Comparison of ENCODE assay signal across 9 mouse cellular contexts in the genomic region with DNA sequence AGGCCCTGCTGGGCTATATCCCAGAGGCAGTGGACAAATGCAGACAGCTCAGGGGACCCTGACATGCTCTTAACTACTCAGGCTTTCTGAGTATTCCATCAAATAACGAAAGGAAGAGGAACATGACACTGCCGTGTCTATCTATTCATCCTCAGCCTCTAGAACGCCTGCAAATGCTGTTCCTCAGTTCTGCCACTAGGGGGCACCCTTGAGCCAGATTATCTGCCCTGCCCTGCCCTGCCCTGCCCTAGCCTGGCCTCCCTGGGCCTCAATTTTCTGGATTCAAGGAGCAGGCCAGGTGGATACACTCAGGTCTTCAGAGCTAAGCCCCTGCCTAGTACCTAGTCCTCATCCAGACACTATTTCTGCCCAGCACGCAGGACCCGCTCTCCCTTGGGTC. TPM values are rescaled to one million over a fixed set of nuclear protein-coding genes. Genes with fewer than 3 reads are reported as not detected.
A peak's percentile ranks its signal among the peaks of the same experiment; 100 is the strongest.
DNase-seq lines count a peak whose midpoint lies in the region; ATAC-seq and TF ChIP-seq lines count a peak whose summit lies in the region.
"Had no signal": no experiment of that assay in that cellular context is flagged by ENCODE, and none has a peak within 500 bp of the region (broad histone marks: within the 10 kb centered on the region; RNA-seq: fewer than 3 reads in every experiment).

No protein-coding gene starts in this region.

- peak; percentile 30; the same call in 1 of the 2 replicates for ATAC-seq in liver, embryonic 15.5 days (ENCODE audit: insufficient read depth)

- H3K9me3 ChIP-seq in heart, embryonic 10.5 days = no peaks in the 10 kb centered on the region
- H3K9me3 ChIP-seq in liver, embryonic 15.5 days (replicated peaks) = no peaks in the 10 kb centered on the region
- H3K9me3 ChIP-seq: limb, embryonic 15.5 days had no signal

- intact Hi-C loops in gastrocnemius, postnatal 36 days (cut with DNase I) = loop anchor here (2.0 kb wide), 1 partner anchor 49 kb away; no protein-coding TSS in a partner anchor

- no peak overlapping the region for H3K4me2 ChIP-seq in liver, embryonic 15.5 days
- H3K4me2 ChIP-seq: limb, embryonic 15.5 days had no signal

- H3K36me3 ChIP-seq in heart, embryonic 10.5 days = peaks cover 31% of the 10 kb centered on the region
- no peaks in the 10 kb centered on the region for H3K36me3 ChIP-seq in liver, embryonic 15.5 days (replicated peaks)

- TF ChIP-seq POLR2A in bone marrow macrophage, adult 2 months (IDR thresholded peaks at IDR 0.05; ENCODE audit: borderline replicate concordance, low read depth, low read length) = no peak

- WGBS in heart, embryonic 10.5 days = 54% methylated on average over 5 of the region's 5 CpGs
- 38% methylated on average over 5 of the region's 5 CpGs for WGBS in liver, embryonic 15.5 days (ENCODE audit: insufficient replicate concordance)

- no peak overlapping the region for H3K9ac ChIP-seq in liver, embryonic 15.5 days
- H3K9ac ChIP-seq: limb, embryonic 15.5 days had no signal

- DNase-seq in heart, postnatal 4 days = peak; percentile 61
- no peak for DNase-seq in heart, embryonic 10.5 days (ENCODE audit: low spot score)
- DNase-seq in CD8-positive naive resting alpha-beta T cell, adult 2 months (ENCODE audit: low read depth in 2 of 2, low spot score in 2 of 2) = peak; percentile 23 to 34
- peak; percentile 64 for DNase-seq in thymus, postnatal 4 days
- no peak for DNase-seq in urinary bladder, postnatal 36 days (ENCODE audit: low spot score in 2 of 2)
- DNase-seq in gastrocnemius, postnatal 36 days = no peak

- no peak overlapping the region for H3K4me3 ChIP-seq in heart, embryonic 10.5 days
- no peak overlapping the region for H3K4me3 ChIP-seq in bone marrow macrophage, adult 2 months (ENCODE audit: insufficient read depth, low read length)
- H3K4me3 ChIP-seq in liver, embryonic 15.5 days (replicated peaks) = no peak overlapping the region
- H3K4me3 ChIP-seq: limb, embryonic 15.5 days had no signal

- no peak overlapping the region for H3K27ac ChIP-seq in heart, embryonic 10.5 days
- no peak overlapping the region for H3K27ac ChIP-seq in bone marrow macrophage, adult 2 months (ENCODE audit: insufficient read depth, low read depth, low read length)
- no peak overlapping the region for H3K27ac ChIP-seq in liver, embryonic 15.5 days (replicated peaks)
- H3K27ac ChIP-seq: limb, embryonic 15.5 days had no signal

- H3K4me1 ChIP-seq in heart, embryonic 10.5 days = peaks cover 8% of the 10 kb centered on the region
- H3K4me1 ChIP-seq in bone marrow macrophage, adult 2 months (ENCODE audit: control insufficient read depth, insufficient read depth, low read length) = no peaks in the 10 kb centered on the region
- H3K4me1 ChIP-seq in liver, embryonic 15.5 days (replicated peaks) = no peaks in the 10 kb centered on the region

- no peaks in the 10 kb centered on the region for H3K27me3 ChIP-seq in heart, embryonic 10.5 days (ENCODE audit: insufficient read depth, poor library complexity, severe bottlenecking)
- H3K27me3 ChIP-seq in liver, embryonic 15.5 days = no peaks in the 10 kb centered on the region
- H3K27me3 ChIP-seq: limb, embryonic 15.5 days had no signal

- TF ChIP-seq CTCF in bone marrow macrophage, adult 2 months (IDR thresholded peaks at IDR 0.05; ENCODE audit: low read depth, low read length) = peak; percentile 57; the same call in 1 of the 2 replicates

RNA-seq across cellular contexts. Expression of a gene that starts 24.9 kb away (rescaled TPM):
- total RNA-seq in heart, postnatal 4 days (2021) = 10 to 100 TPM; 60.5 to 63.4 TPM
- 7.4 and 8.6 TPM in 2 replicates for polyA plus RNA-seq in heart, embryonic 10.5 days (2016; fragmentation: Nextera tagmentation; extraction: Ambion mirVana)
- polyA plus RNA-seq in bone marrow macrophage, adult 2 months (2012; ENCODE audit: insufficient read depth, insufficient read length, missing spikeins) = 5.2 and 5.8 TPM in 2 replicates
- 1.6 and 1.9 TPM in 2 replicates for polyA plus RNA-seq in liver, embryonic 15.5 days (2015; fragmentation: Nextera tagmentation; extraction: Ambion mirVana)
- total RNA-seq in gastrocnemius, postnatal 36 days (2021) = 10 to 100 TPM; 19.2 to 23.2 TPM

RNA-seq across cellular contexts. Expression of a gene that starts 24.9 kb away (rescaled TPM):
- 1 to 10 TPM in 1 of 2 experiments, under 1 TPM in 1; 0.27 to 1.4 TPM for total RNA-seq in heart, postnatal 4 days (2021)
- 4.6 and 9.3 TPM in 2 replicates for polyA plus RNA-seq in heart, embryonic 10.5 days (2016; fragmentation: Nextera tagmentation; extraction: Ambion mirVana)
- polyA plus RNA-seq in bone marrow macrophage, adult 2 months (2012; ENCODE audit: insufficient read depth, insufficient read length, missing spikeins) = 0.68 and 0.72 TPM in 2 replicates
- 0.55 and 0.70 TPM in 2 replicates for polyA plus RNA-seq in liver, embryonic 15.5 days (2015; fragmentation: Nextera tagmentation; extraction: Ambion mirVana)
- not detected for total RNA-seq in gastrocnemius, postnatal 36 days (2021)

Comparison
In these comparisons a context has a peak if more than half of its experiments do, and no peak if none do; other contexts are left out.
1. DNase-seq: peak in heart, postnatal 4 days (single experiment), CD8-positive naive resting alpha-beta T cell, adult 2 months (2 of 2) and thymus, postnatal 4 days (single experiment); none in heart, embryonic 10.5 days (single experiment), urinary bladder, postnatal 36 days (0 of 2) and gastrocnemius, postnatal 36 days (0 of 2).